Mouse (Mus musculus) forelimb bud, embryonic 11.5 days (tissue): ENCODE measurements around the gene Atg4a.
A peak's percentile ranks its signal among the peaks of the same experiment; 100 is the strongest.

Source experiments
- DNase-seq: peaks from one replicate; pipeline ENCODE4 v3.0.0-alpha.2; 2012; ENCODE audit warnings: low read depth, low spot score

Atg4a gene

DNA sequence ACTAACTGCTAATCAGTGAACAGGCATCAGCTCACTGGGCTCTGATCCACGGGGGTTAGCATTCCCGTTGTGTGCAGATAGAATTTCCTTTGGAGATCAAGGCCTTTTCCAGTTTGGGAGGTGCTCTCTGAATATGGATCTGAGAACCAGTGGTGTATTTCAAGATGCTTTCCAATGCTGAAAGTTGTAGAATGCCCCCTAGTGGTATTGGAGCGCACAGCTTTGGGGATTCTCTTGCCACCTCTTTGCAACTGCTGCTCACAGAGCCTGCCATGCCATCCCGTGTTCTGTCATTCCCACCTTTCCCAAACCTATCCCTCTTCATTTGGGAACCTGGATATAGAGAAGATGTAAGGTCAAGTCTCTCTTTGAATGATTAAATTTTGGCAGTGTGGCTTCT lies 201.5 kb downstream of the Atg4a start:
- DNase-seq, result no peak

DNA sequence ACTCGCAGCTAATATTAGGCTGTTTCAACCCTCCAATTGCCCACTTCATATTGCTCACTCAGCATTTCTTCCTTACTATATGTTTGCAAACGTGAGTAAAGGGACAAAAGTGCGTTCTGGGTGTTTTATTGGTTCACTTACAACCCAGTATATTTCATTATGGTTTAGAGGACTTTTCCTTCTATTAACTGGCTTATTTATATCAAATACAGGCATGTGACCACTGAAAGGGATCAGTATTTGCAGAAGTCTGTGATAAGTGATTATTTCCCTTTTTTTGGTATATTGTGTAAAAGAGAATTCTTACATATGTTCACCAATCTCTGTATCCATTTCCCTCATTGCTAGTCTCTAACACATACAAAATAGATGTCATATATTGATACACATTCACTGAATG lies 203.7 kb downstream of the Atg4a start:
- no peak for DNase-seq

- DNase-seq, result no peak
These were observed 208.4 kb downstream of the Atg4a start for GRCm38 (mm10) chrX:141165067-141165466.

DNA sequence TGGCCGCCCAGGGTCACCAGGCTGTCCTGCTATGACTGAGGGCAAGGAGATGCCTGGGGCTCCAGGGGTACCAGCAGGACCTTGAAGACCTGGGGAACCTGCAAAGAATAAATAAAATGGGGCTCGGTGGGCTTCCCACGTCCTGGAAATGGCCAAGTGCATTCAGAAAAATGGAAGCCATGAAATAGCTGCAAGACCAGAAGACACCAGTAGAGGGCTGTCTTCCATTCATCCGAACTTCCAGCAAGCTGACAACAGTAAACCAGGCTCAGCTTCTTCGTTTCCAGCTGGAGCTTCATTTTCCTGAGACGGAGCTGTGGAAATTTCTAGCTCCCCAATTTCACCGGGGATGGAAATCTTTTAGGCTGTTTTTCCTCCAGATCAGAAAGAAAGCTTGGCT lies 218.6 kb downstream of the Atg4a start:
- peak; percentile 35 for DNase-seq

DNA sequence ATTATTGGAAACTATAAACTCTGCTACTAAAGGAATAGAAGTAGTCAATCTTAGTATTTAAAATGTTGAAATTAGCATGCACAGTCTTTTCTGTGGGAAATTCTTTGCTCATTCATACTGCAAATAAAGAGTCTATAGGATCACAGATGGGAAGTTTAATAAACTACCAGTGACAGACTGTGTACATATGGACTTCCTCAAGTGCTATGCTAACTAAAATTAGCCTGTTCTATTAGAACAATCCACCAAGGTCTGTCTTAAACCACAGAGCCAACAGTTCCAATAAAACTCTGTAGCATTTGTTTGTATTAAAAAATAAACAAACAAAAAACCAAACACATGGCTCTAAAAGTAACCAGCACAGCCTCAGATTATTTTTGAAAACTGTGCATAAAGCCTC lies 238.3 kb downstream of the Atg4a start:
- no peak for DNase-seq

DNA sequence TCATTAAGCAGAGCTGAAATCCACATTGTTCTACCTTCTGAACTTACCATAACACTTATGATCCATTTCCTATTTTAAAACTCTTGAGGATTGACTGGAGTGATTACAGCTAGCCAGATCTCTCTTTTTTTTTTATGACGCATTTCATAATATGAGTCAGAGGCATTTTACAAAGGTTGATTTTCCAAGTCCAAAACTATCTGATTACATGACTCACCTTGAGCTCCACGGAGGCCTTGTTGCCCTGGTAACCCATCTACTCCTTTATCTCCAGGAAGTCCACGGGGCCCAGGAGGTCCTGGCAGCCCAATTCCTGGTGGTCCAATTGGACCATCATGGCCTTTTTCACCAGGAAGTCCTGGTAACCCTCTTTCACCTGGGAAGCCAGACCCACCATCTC lies 242.3 kb downstream of the Atg4a start:
- DNase-seq, result no peak

DNA sequence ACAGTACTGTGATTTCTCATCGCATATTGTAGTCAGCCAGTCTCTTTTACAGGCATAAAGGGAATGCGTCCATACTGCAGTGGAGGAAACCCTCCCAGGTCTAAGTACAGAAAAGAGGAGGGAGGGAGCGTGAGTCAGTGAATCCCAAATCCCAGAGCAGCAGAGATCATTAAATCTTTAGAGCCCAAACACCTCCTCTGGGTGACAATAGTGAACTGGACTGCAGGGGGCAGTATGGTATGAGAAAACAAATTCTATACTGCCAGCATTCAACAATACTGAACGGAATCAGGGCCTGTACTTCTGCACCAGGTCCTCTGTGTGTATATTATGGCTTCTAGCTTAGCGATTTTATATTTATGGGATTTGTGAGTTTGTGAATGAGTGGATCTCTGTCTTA lies 256.1 kb downstream of the Atg4a start:
- peak; percentile 32 for DNase-seq
